Mouse (Mus musculus) hindbrain, embryonic 15.5 days (tissue): ENCODE data around the gene Wdr77. TPM values are rescaled to one million over a fixed set of nuclear protein-coding genes. Genes with fewer than 3 reads are reported as not detected.
A peak's percentile ranks its signal among the peaks of the same experiment; 100 is the strongest.
"Not testable (repeated sequence)": the region's sequence is repeated elsewhere in the genome, so short reads cannot be mapped to it uniquely, and the experiment has no call there.

ENCODE experiments used
- ATAC-seq: fragments of 200-750 bp; cut with Nextera tagmentation; 2 replicates; pipeline ENCODE4 v1.8.0; 2017; ENCODE audit warnings: low read depth, moderate number of reproducible peaks, moderate TSS enrichment; ENCODE audit not compliant: low FRiP score
- H3K27ac ChIP-seq: fragments of 300-500 bp; sonication (generic); replicated peaks from 2 replicates; pipeline ENCODE4 v1.5.1; 2015; ENCODE audit warnings: mild to moderate bottlenecking, inconsistent platforms
- H3K27me3 ChIP-seq: fragments of 300-500 bp; sonication (generic); 2 replicates; pipeline ENCODE4 v1.6.1; 2015; ENCODE audit warnings: control low read depth, inconsistent platforms
- H3K36me3 ChIP-seq: fragments of 300-500 bp; sonication (generic); 2 replicates; pipeline ENCODE4 v1.6.1; 2015; ENCODE audit warnings: control low read depth, inconsistent platforms
- H3K4me1 ChIP-seq: fragments of 300-500 bp; sonication (generic); replicated peaks from 2 replicates; pipeline ENCODE4 v1.6.1; 2015; ENCODE audit warnings: control low read depth, inconsistent platforms
- H3K4me2 ChIP-seq: fragments of 300-500 bp; sonication (generic); 2 replicates; pipeline ENCODE4 v1.6.1; 2015; ENCODE audit warnings: moderate library complexity, mild to moderate bottlenecking, inconsistent platforms
- H3K4me3 ChIP-seq: fragments of 300-500 bp; sonication (generic); 2 replicates; pipeline ENCODE4 v1.5.1; 2015; ENCODE audit warnings: mild to moderate bottlenecking, inconsistent platforms
- H3K9ac ChIP-seq: fragments of 300-500 bp; sonication (generic); 2 replicates; pipeline ENCODE4 v1.6.1; 2015; ENCODE audit warnings: inconsistent platforms
- H3K9me3 ChIP-seq: fragments of 300-500 bp; sonication (generic); 2 replicates; pipeline ENCODE4 v1.6.1; 2016; ENCODE audit warnings: control low read depth, inconsistent platforms
- WGBS: fragments of 180-500 bp; shearing (Covaris S2); methylation state at CpG from one replicate; pipeline ENCODE4 v1.1.7; 2015; 5-methylcytosine and 5-hydroxymethylcytosine counted together
- polyA plus RNA-seq: library from polyadenylated mRNA; unstranded; fragments of >200 nt; fragmentation: Nextera tagmentation; extraction: Ambion mirVana; gene quantifications from 2 replicates; pipeline ENCODE4 v1.2.1, GENCODE M21; 2015

Gene Wdr77
- 94.0 and 100 TPM in 2 replicates for polyA plus RNA-seq

- H3K4me1 ChIP-seq: peaks cover 39% of the 10 kb centered on the region
Observed at GRCm38 (mm10) chr3:105958974-105959580, at the start of gene Wdr77. TSS of gene Wdr77 (plus strand) at chr3:105959369.

GRCm38 (mm10) chr3:105910519-105911190 lies 48.5 kb upstream of the Wdr77 start:
- 76% methylated on average over 11 of the region's 11 CpGs for WGBS
- no peaks in the 10 kb centered on the region for H3K27me3 ChIP-seq
- H3K27ac ChIP-seq: no peak overlapping the region
- no peak overlapping the region for H3K4me3 ChIP-seq
- H3K4me1 ChIP-seq: no peaks in the 10 kb centered on the region
- no peaks in the 10 kb centered on the region for H3K36me3 ChIP-seq
- ATAC-seq: no peak
- no peak overlapping the region for H3K9ac ChIP-seq
- H3K9me3 ChIP-seq: no peaks in the 10 kb centered on the region
- H3K4me2 ChIP-seq: no peak overlapping the region

More at GRCm38 (mm10) chr3:105958974-105959580, at the start of gene Wdr77:
- 1% methylated on average over 51 of the region's 52 CpGs for WGBS
- ATAC-seq: peak; percentile 97
- peaks cover 40% of the 10 kb centered on the region for H3K36me3 ChIP-seq
- H3K27ac ChIP-seq: peak within 1 kb of the TSS; percentile 95
- peak within 1 kb of the TSS; percentile 89 for H3K4me3 ChIP-seq
- peak within 1 kb of the TSS; percentile 94 for H3K4me2 ChIP-seq
- H3K27me3 ChIP-seq: no peaks in the 10 kb centered on the region
- peak within 1 kb of the TSS; percentile 95 for H3K9ac ChIP-seq
- H3K9me3 ChIP-seq: no peaks in the 10 kb centered on the region

GRCm38 (mm10) chr3:105912097-105912880 lies 46.9 kb upstream of the Wdr77 start:
- no peaks in the 10 kb centered on the region for H3K9me3 ChIP-seq

GRCm38 (mm10) chr3:105913839-105914681 lies 45.1 kb upstream of the Wdr77 start:
- Histone ChIP-seq H3K4me1 (no peaks in the 10 kb centered on the region), H3K9me3 (no peaks in the 10 kb centered on the region), H3K27ac (no peak overlapping the region), H3K4me3 (no peak overlapping the region), H3K9ac (no peak overlapping the region), H3K27me3 (no peaks in the 10 kb centered on the region), H3K4me2 (no peak overlapping the region), H3K36me3 (no peaks in the 10 kb centered on the region)
- 80% methylated on average over 10 of the region's 10 CpGs for whole genome bisulfite sequencing
- no peak for ATAC-seq

More at GRCm38 (mm10) chr3:105912097-105912880, 46.9 kb upstream of the Wdr77 start:
- Histone ChIP-seq H3K27ac (no peak overlapping the region), H3K4me1 (no peaks in the 10 kb centered on the region), H3K4me2 (no peak overlapping the region), H3K9ac (no peak overlapping the region), H3K27me3 (no peaks in the 10 kb centered on the region), H3K4me3 (no peak overlapping the region), H3K36me3 (no peaks in the 10 kb centered on the region)
- WGBS: 88% methylated on average over 9 of the region's 9 CpGs
- no peak for ATAC-seq

GRCm38 (mm10) chr3:105915281-105915680 lies 43.9 kb upstream of the Wdr77 start:
- Histone ChIP-seq H3K36me3 (no peaks in the 10 kb centered on the region), H3K27me3 (no peaks in the 10 kb centered on the region), H3K9me3 (no peaks in the 10 kb centered on the region), H3K4me1 (no peaks in the 10 kb centered on the region), H3K4me3 (no peak overlapping the region), H3K4me2 (no peak overlapping the region), H3K27ac (no peak overlapping the region), H3K9ac (no peak overlapping the region)
- ATAC-seq: no peak
- WGBS: 60% methylated on average over 1 of the region's 1 CpGs

GRCm38 (mm10) chr3:105916455-105916854 lies 42.7 kb upstream of the Wdr77 start:
- H3K9ac ChIP-seq, H3K4me2 ChIP-seq, H3K27me3 ChIP-seq, H3K4me3 ChIP-seq, H3K4me1 ChIP-seq, ATAC-seq, H3K36me3 ChIP-seq, H3K9me3 ChIP-seq, H3K27ac ChIP-seq: not testable (repeated sequence)

- H3K27me3 ChIP-seq: no peaks in the 10 kb centered on the region
- H3K9me3 ChIP-seq: no peaks in the 10 kb centered on the region
- no peaks in the 10 kb centered on the region for H3K4me1 ChIP-seq
- H3K4me2 ChIP-seq: no peak overlapping the region
- ATAC-seq: no peak
- no peak overlapping the region for H3K27ac ChIP-seq
- WGBS: 69% methylated on average over 10 of the region's 10 CpGs
- no peak overlapping the region for H3K9ac ChIP-seq
- no peaks in the 10 kb centered on the region for H3K36me3 ChIP-seq
- H3K4me3 ChIP-seq: no peak overlapping the region
Observed at GRCm38 (mm10) chr3:105917656-105918354, 41.4 kb upstream of the Wdr77 start.

GRCm38 (mm10) chr3:105918355-105918745 lies 40.8 kb upstream of the Wdr77 start:
- Histone ChIP-seq H3K4me1 (no peaks in the 10 kb centered on the region), H3K27me3 (no peaks in the 10 kb centered on the region)
- no peak for ATAC-seq

GRCm38 (mm10) chr3:105920743-105921142 lies 38.4 kb upstream of the Wdr77 start:
- not testable (repeated sequence) for H3K36me3 ChIP-seq, ATAC-seq, H3K27ac ChIP-seq, H3K4me2 ChIP-seq, H3K4me3 ChIP-seq, H3K9me3 ChIP-seq, H3K27me3 ChIP-seq, H3K4me1 ChIP-seq, H3K9ac ChIP-seq

More at GRCm38 (mm10) chr3:105918355-105918745, 40.8 kb upstream of the Wdr77 start:
- WGBS: 79% methylated on average over 3 of the region's 3 CpGs
- no peak overlapping the region for H3K27ac ChIP-seq
- H3K4me2 ChIP-seq: no peak overlapping the region
- no peak overlapping the region for H3K4me3 ChIP-seq
- no peaks in the 10 kb centered on the region for H3K9me3 ChIP-seq
- H3K36me3 ChIP-seq: no peaks in the 10 kb centered on the region
- no peak overlapping the region for H3K9ac ChIP-seq

GRCm38 (mm10) chr3:105921959-105922358 lies 37.2 kb upstream of the Wdr77 start:
- Histone ChIP-seq H3K27ac (no peak overlapping the region), H3K4me3 (no peak overlapping the region), H3K4me1 (no peaks in the 10 kb centered on the region), H3K9ac (no peak overlapping the region), H3K4me2 (no peak overlapping the region), H3K27me3 (no peaks in the 10 kb centered on the region), H3K9me3 (no peaks in the 10 kb centered on the region), H3K36me3 (no peaks in the 10 kb centered on the region)
- ATAC-seq: no peak
- 85% methylated on average over 2 of the region's 2 CpGs for WGBS

- Histone ChIP-seq H3K36me3 (no peaks in the 10 kb centered on the region), H3K9me3 (no peaks in the 10 kb centered on the region), H3K27me3 (no peaks in the 10 kb centered on the region), H3K4me3 (no peak overlapping the region), H3K4me2 (no peak overlapping the region), H3K27ac (no peak overlapping the region), H3K4me1 (no peaks in the 10 kb centered on the region), H3K9ac (no peak overlapping the region)
- ATAC-seq: no peak
- WGBS: 87% methylated on average over 9 of the region's 9 CpGs
Observed at GRCm38 (mm10) chr3:105924616-105925015, 34.6 kb upstream of the Wdr77 start.
